Mouse (Mus musculus): Measurements from ENCODE around the gene Tnnc1. TPM values are rescaled to one million over a fixed set of nuclear protein-coding genes. Genes with fewer than 3 reads are reported as not detected.

The Tnnc1 gene
- 1.8 TPM for polyA plus RNA-seq (2015; fragmentation: Illumina TruSeq; extraction: RNeasy Lipid Tissue Mini Kit (QIAGEN cat#74804); ENCODE audit: insufficient read depth, low read depth, low replicate concordance)

DNA sequence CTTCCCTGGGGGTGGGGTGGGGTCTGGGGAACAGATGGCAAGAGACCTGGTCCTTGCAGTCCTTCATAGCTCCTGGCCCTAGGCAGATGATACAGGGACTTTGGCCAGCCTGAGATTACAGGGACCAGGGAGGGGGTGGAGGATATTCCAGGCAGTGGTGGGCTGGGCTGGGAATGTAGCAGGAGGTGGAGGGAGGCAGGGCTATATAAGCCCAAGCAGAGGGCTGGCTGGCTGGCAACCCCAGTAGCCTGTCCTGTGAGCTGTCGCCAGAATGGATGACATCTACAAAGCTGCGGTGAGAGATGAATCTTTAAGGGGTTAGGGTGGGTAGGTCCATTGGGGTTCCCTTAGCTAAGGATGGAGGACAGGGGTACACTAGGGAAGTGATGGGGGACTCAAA is at the start of gene Tnnc1:
Gene Tnnc1, plus strand, starts transcription at position 229 of the 400 bp plus-strand sequence.

DNA sequence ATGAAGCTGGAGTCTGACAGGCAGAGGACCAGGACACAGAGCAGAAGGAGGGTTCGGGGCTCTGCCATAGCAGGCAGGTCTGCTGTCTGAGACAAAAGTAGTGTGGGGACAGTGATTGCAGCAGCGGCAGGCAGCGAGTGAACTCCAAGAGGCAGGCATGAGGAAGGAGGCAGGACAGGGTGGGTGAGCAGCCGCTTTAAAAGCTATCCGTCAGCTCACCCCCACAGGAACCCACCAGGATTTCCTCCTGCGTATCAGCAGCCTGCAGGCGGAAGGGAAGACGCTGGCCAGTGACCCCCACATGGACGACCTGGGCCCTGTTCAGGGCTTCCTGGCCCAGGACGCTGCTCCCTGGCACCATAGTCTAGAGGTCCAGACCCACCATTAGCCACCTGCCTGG is 39.7 kb upstream of the Tnnc1 start, which contains the start of gene Stab1:
Gene Stab1, minus strand, starts transcription at position 217 of the 400 bp plus-strand sequence.

DNA sequence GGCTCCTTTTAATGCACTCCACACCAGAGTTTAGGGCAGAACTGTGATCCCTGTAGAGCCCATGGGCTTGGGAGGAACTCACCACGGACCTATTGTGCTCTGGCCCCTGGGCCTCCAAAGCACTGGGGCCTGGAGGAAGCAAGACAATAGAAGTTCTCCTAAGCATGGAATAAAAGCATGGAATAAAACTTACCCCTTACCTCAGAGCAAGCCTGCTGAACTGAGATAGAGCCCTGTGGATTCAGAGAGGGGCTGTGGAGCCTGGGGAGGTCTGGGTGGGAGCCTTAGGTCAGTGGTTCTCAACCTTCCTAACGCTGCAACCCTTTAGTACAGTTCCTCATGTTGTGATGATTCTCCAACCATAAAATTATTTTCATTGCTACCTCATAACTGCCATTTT is 8.7 kb downstream of the Tnnc1 start, which contains the start of gene Nisch:
Gene Nisch, minus strand, starts transcription at position 101 of the 400 bp plus-strand sequence.

GRCm38 (mm10) chr14:31217666-31218065 is 9.6 kb downstream of the Tnnc1 start, which contains the start of gene Sema3g:
Gene Sema3g (plus strand): TSS chr14:31217860.

GRCm38 (mm10) chr14:31251084-31251604 is 43.0 kb downstream of the Tnnc1 start, which contains the start of the genes Phf7 and Bap1:
Gene Phf7 (minus strand): TSS chr14:31251317.
Gene Bap1 (plus strand): TSS chr14:31251450.

Other genes starting within 250 kb of the Tnnc1 start
- gene Glt8d1, start 206.9 kb upstream of the Tnnc1 start, polyA plus RNA-seq (2015; fragmentation: Illumina TruSeq; extraction: RNeasy Lipid Tissue Mini Kit (QIAGEN cat#74804); ENCODE audit: insufficient read depth, low read depth, low replicate concordance) = 30.6 TPM
- 75.8 TPM for gene Spcs1, start 206.6 kb upstream of the Tnnc1 start, polyA plus RNA-seq (2015; fragmentation: Illumina TruSeq; extraction: RNeasy Lipid Tissue Mini Kit (QIAGEN cat#74804); ENCODE audit: insufficient read depth, low read depth, low replicate concordance)
- gene Pbrm1, start 189.2 kb upstream of the Tnnc1 start, polyA plus RNA-seq (2015; fragmentation: Illumina TruSeq; extraction: RNeasy Lipid Tissue Mini Kit (QIAGEN cat#74804); ENCODE audit: insufficient read depth, low read depth, low replicate concordance) = 6.9 TPM
- 31.7 TPM for gene Gnl3, start 189.2 kb upstream of the Tnnc1 start, polyA plus RNA-seq (2015; fragmentation: Illumina TruSeq; extraction: RNeasy Lipid Tissue Mini Kit (QIAGEN cat#74804); ENCODE audit: insufficient read depth, low read depth, low replicate concordance)
- gene Smim4, start 79.4 kb upstream of the Tnnc1 start, polyA plus RNA-seq (2015; fragmentation: Illumina TruSeq; extraction: RNeasy Lipid Tissue Mini Kit (QIAGEN cat#74804); ENCODE audit: insufficient read depth, low read depth, low replicate concordance) = 7.6 TPM
- gene Nt5dc2, start 77.3 kb upstream of the Tnnc1 start, polyA plus RNA-seq (2015; fragmentation: Illumina TruSeq; extraction: RNeasy Lipid Tissue Mini Kit (QIAGEN cat#74804); ENCODE audit: insufficient read depth, low read depth, low replicate concordance) = 7.7 TPM
- gene Stab1, start 39.7 kb upstream of the Tnnc1 start, polyA plus RNA-seq (2015; fragmentation: Illumina TruSeq; extraction: RNeasy Lipid Tissue Mini Kit (QIAGEN cat#74804); ENCODE audit: insufficient read depth, low read depth, low replicate concordance) = 51.5 TPM
- 88.9 TPM for gene Nisch, start 8.6 kb downstream of the Tnnc1 start, polyA plus RNA-seq (2015; fragmentation: Illumina TruSeq; extraction: RNeasy Lipid Tissue Mini Kit (QIAGEN cat#74804); ENCODE audit: insufficient read depth, low read depth, low replicate concordance)
- gene Sema3g, start 9.5 kb downstream of the Tnnc1 start, polyA plus RNA-seq (2015; fragmentation: Illumina TruSeq; extraction: RNeasy Lipid Tissue Mini Kit (QIAGEN cat#74804); ENCODE audit: insufficient read depth, low read depth, low replicate concordance) = 7.7 TPM
- gene Phf7, start 43.0 kb downstream of the Tnnc1 start, polyA plus RNA-seq (2015; fragmentation: Illumina TruSeq; extraction: RNeasy Lipid Tissue Mini Kit (QIAGEN cat#74804); ENCODE audit: insufficient read depth, low read depth, low replicate concordance) = 5.2 TPM
- gene Bap1, start 43.1 kb downstream of the Tnnc1 start, polyA plus RNA-seq (2015; fragmentation: Illumina TruSeq; extraction: RNeasy Lipid Tissue Mini Kit (QIAGEN cat#74804); ENCODE audit: insufficient read depth, low read depth, low replicate concordance) = 9.0 TPM
- gene Dnah1, start 115.6 kb downstream of the Tnnc1 start, polyA plus RNA-seq (2015; fragmentation: Illumina TruSeq; extraction: RNeasy Lipid Tissue Mini Kit (QIAGEN cat#74804); ENCODE audit: insufficient read depth, low read depth, low replicate concordance) = 0.37 TPM
- gene Capn7, start 128.3 kb downstream of the Tnnc1 start, polyA plus RNA-seq (2015; fragmentation: Illumina TruSeq; extraction: RNeasy Lipid Tissue Mini Kit (QIAGEN cat#74804); ENCODE audit: insufficient read depth, low read depth, low replicate concordance) = 11.4 TPM
- 11.0 TPM for gene Sh3bp5, start 227.8 kb downstream of the Tnnc1 start, polyA plus RNA-seq (2015; fragmentation: Illumina TruSeq; extraction: RNeasy Lipid Tissue Mini Kit (QIAGEN cat#74804); ENCODE audit: insufficient read depth, low read depth, low replicate concordance)

Data from pancreas, adult 10 weeks (tissue).